In the genomic region with DNA sequence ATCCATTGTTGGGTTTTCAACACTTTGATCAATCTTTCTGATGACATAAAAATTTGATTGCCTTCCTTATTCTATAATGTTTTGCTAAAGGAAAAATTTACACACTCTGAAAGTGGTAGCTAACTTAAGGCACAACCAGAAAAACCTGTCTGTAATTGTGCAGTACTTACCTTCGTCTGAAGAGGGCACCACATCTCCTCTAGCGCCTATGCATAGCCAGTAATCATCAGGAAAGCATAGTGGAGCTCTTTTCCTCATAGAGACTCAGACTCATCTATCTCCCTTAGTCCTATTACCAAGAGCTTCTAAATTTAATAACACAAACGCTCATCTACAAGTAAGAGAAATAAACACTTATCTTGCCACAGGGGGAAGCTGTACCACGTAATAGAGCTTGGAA, we compare ENCODE assay signal across 8 mouse cellular contexts.
DNase-seq lines count a peak whose midpoint lies in the region; ATAC-seq and TF ChIP-seq lines count a peak whose summit lies in the region.

No protein-coding gene starts in this region.

- no peak overlapping the region for H3K27ac ChIP-seq in forebrain, embryonic 11.5 days (ENCODE audit: low read depth, low read length)
- H3K27ac ChIP-seq in forebrain, embryonic 15.5 days (replicated peaks): no peak overlapping the region
- H3K27ac ChIP-seq in neural tube, embryonic 15.5 days (replicated peaks): no peak overlapping the region
- no peak overlapping the region for H3K27ac ChIP-seq in left cerebral cortex, adult 2 months

- no peaks in the 10 kb centered on the region for H3K36me3 ChIP-seq in forebrain, embryonic 11.5 days (ENCODE audit: control insufficient read depth, insufficient read depth, low read length)
- no peaks in the 10 kb centered on the region for H3K36me3 ChIP-seq in forebrain, embryonic 15.5 days
- no peaks in the 10 kb centered on the region for H3K36me3 ChIP-seq in neural tube, embryonic 15.5 days

- H3K4me1 ChIP-seq in forebrain, embryonic 11.5 days (replicated peaks; ENCODE audit: control insufficient read depth, insufficient read depth, low read length): no peaks in the 10 kb centered on the region
- no peaks in the 10 kb centered on the region for H3K4me1 ChIP-seq in forebrain, embryonic 15.5 days
- H3K4me1 ChIP-seq in neural tube, embryonic 15.5 days: no peaks in the 10 kb centered on the region

- peak; percentile 50 for DNase-seq in forebrain, embryonic 11.5 days (ENCODE audit: low spot score)
- peak; percentile 32 for DNase-seq in neural tube, embryonic 10.5 days (ENCODE audit: extremely low spot score, low spot score)
- peak; percentile 7 to 40 for DNase-seq in frontal cortex, postnatal 14 days (ENCODE audit: low spot score in 2 of 2)
- DNase-seq in left cerebral cortex, adult 2 months (ENCODE audit: extremely low spot score in 1 of 2, low spot score in 2 of 2): peak; percentile 24 to 63
- no peak for DNase-seq in thymus, postnatal 14 days
- no peak for DNase-seq in gastrocnemius, postnatal 14 days

- no peak overlapping the region for H3K4me2 ChIP-seq in forebrain, embryonic 11.5 days (ENCODE audit: low read depth, low read length, severe bottlenecking)
- no peak overlapping the region for H3K4me2 ChIP-seq in forebrain, embryonic 15.5 days (replicated peaks)
- H3K4me2 ChIP-seq in neural tube, embryonic 15.5 days: no peak overlapping the region

- WGBS in forebrain, embryonic 11.5 days: 37% methylated on average over 4 of the region's 4 CpGs
- 30% methylated on average over 4 of the region's 4 CpGs for WGBS in forebrain, embryonic 15.5 days
- 31% methylated on average over 4 of the region's 4 CpGs for WGBS in neural tube, embryonic 15.5 days

- TF ChIP-seq CTCF in left cerebral cortex, adult 2 months (IDR thresholded peaks at IDR 0.05): peak; percentile 73

- H3K4me3 ChIP-seq in forebrain, embryonic 11.5 days (ENCODE audit: low read depth, low read length): no peak overlapping the region
- no peak overlapping the region for H3K4me3 ChIP-seq in forebrain, embryonic 15.5 days
- H3K4me3 ChIP-seq in neural tube, embryonic 15.5 days (replicated peaks): no peak overlapping the region
- no peak overlapping the region for H3K4me3 ChIP-seq in left cerebral cortex, adult 2 months

- H3K9ac ChIP-seq in forebrain, embryonic 11.5 days (ENCODE audit: low read length): no peak overlapping the region
- no peak overlapping the region for H3K9ac ChIP-seq in forebrain, embryonic 15.5 days (replicated peaks)
- H3K9ac ChIP-seq in neural tube, embryonic 15.5 days (replicated peaks): no peak overlapping the region

- ATAC-seq in forebrain, embryonic 11.5 days (replicated peaks; ENCODE audit: low FRiP score): no peak
- ATAC-seq in forebrain, embryonic 15.5 days (replicated peaks): no peak
- no peak for ATAC-seq in neural tube, embryonic 15.5 days (ENCODE audit: low FRiP score)

- intact Hi-C loops in left cerebral cortex, adult 2 months (cut with DNase I): no loop called here
- intact Hi-C loops in gastrocnemius, postnatal 14 days (cut with DNase I; ENCODE audit: low total_unique reads): no loop called here

- H3K27me3 ChIP-seq in forebrain, embryonic 11.5 days (ENCODE audit: control insufficient read depth, insufficient read depth, low read length): no peaks in the 10 kb centered on the region
- no peaks in the 10 kb centered on the region for H3K27me3 ChIP-seq in forebrain, embryonic 15.5 days
- H3K27me3 ChIP-seq in neural tube, embryonic 15.5 days (replicated peaks): no peaks in the 10 kb centered on the region

- no peaks in the 10 kb centered on the region for H3K9me3 ChIP-seq in forebrain, embryonic 11.5 days (ENCODE audit: control insufficient read depth, low read length)
- no peaks in the 10 kb centered on the region for H3K9me3 ChIP-seq in forebrain, embryonic 15.5 days
- H3K9me3 ChIP-seq in neural tube, embryonic 15.5 days (replicated peaks): no peaks in the 10 kb centered on the region

Comparison
In these comparisons a context has a peak if more than half of its experiments do, and no peak if none do; other contexts are left out.
1. DNase-seq: peak in forebrain, embryonic 11.5 days (single experiment), neural tube, embryonic 10.5 days (single experiment), frontal cortex, postnatal 14 days (2 of 2) and left cerebral cortex, adult 2 months (2 of 2); none in thymus, postnatal 14 days (single experiment) and gastrocnemius, postnatal 14 days (single experiment).